Mouse (Mus musculus): ENCODE data around the gene Ascl1. TPM values are rescaled to one million over a fixed set of nuclear protein-coding genes. Genes with fewer than 3 reads are reported as not detected.

Gene Ascl1
- polyA plus RNA-seq, 1 experiment from 2014 or later = not detected

DNA sequence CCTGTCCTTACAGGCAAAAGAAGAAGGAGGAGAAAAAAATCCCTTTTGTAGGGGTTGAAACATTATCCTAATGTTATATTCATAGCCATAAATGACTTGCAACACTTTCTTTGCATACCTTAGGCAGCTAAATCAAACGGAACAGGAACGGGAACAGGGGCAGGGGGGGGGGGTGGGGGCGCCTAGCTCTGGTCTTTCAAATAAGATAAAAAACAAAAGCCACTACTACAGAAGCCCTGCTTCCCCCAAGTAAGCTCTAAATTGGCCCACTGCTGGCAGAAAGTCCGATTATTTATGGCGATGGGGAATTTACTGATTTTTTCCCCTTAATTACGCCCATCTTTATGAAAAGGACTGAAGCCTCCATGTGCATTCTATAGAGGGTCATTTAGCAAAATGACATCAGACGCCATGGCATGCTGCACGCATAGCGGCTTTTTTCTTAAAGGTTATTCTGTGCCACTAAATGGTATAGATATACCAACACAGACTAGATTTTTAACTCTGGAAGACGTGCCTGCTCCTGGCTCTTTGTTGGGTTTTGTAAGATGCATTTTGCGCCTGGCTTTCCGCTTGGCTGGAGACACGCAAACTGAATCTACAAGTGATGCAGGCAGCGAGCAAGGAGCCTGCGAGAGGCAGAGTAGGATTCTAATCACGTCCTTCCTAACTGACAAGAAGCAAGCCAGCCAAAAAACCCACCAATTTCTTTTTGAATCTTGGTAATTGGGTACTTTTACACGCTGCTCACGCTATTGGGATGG is 4.0 kb downstream of the Ascl1 start:
- 4% methylated on average over 18 of the region's 18 CpGs for WGBS (ENCODE audit: insufficient replicate concordance)
- H3K9me3 ChIP-seq (replicated peaks; ENCODE audit: control insufficient read depth, low read length) = no peaks in the 10 kb centered on the region
- H3K27me3 ChIP-seq (ENCODE audit: control insufficient read depth, insufficient read depth, low read depth, low read length) = peaks cover 95% of the 10 kb centered on the region
- H3K4me1 ChIP-seq (ENCODE audit: control insufficient read depth, low read depth, low read length) = no peaks in the 10 kb centered on the region
- H3K36me3 ChIP-seq (ENCODE audit: control insufficient read depth, insufficient read depth) = no peaks in the 10 kb centered on the region
- no peak overlapping the region for H3K27ac ChIP-seq (ENCODE audit: low read length)
- no peak for ATAC-seq (ENCODE audit: low read depth)
- no peak overlapping the region for H3K4me3 ChIP-seq (ENCODE audit: low read depth, low read length)
- no peak overlapping the region for H3K9ac ChIP-seq (ENCODE audit: low read depth, low read length)
- no peak overlapping the region for H3K4me2 ChIP-seq (ENCODE audit: low read depth, low read length)

DNA sequence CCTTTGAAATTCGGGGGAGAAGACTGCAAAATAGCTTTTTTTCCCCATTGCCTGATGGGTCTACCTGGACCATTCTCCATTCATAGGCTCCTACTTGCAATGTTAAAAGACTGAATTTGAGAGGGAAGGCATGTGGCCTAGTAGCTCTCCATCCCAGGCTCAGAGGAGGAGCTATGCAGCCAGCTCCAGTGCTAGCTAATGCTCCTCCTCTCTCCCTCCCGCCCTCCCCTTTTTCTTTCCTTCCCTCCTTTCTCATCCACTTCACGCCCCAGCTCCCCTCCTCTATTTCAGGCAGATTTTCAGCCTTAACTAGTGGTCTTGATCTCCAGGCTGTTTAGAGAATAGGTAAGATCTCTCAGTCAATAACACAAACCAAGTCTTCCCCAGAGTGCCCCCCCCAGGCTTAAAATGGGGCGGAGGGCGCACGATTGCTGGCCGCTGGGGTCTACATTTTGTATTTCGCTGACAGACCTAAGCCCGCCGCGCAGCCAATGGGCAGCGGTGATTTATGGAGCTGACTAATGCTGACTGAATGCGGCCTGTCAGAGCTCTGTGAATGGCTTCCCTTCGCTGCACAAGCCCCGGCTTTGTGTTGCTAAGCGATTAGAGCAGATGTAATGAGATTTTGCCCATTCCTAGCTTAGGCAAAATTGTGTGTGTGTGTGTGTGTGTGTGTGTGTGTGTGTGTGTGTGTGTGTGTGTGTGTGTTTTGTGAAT is 4.9 kb downstream of the Ascl1 start:
- Histone ChIP-seq H3K4me1 (ENCODE audit: control insufficient read depth, low read depth, low read length) (no peaks in the 10 kb centered on the region), H3K27ac (ENCODE audit: low read length) (no peak overlapping the region), H3K27me3 (ENCODE audit: control insufficient read depth, insufficient read depth, low read depth, low read length) (peaks cover 88% of the 10 kb centered on the region), H3K9ac (ENCODE audit: low read depth, low read length) (no peak overlapping the region), H3K36me3 (ENCODE audit: control insufficient read depth, insufficient read depth) (no peaks in the 10 kb centered on the region), H3K4me3 (ENCODE audit: low read depth, low read length) (no peak overlapping the region), H3K9me3 (replicated peaks; ENCODE audit: control insufficient read depth, low read length) (no peaks in the 10 kb centered on the region), H3K4me2 (ENCODE audit: low read depth, low read length) (no peak overlapping the region)
- whole genome bisulfite sequencing (ENCODE audit: insufficient replicate concordance) = 3% methylated on average over 16 of the region's 16 CpGs
- no peak for ATAC-seq (ENCODE audit: low read depth)

DNA sequence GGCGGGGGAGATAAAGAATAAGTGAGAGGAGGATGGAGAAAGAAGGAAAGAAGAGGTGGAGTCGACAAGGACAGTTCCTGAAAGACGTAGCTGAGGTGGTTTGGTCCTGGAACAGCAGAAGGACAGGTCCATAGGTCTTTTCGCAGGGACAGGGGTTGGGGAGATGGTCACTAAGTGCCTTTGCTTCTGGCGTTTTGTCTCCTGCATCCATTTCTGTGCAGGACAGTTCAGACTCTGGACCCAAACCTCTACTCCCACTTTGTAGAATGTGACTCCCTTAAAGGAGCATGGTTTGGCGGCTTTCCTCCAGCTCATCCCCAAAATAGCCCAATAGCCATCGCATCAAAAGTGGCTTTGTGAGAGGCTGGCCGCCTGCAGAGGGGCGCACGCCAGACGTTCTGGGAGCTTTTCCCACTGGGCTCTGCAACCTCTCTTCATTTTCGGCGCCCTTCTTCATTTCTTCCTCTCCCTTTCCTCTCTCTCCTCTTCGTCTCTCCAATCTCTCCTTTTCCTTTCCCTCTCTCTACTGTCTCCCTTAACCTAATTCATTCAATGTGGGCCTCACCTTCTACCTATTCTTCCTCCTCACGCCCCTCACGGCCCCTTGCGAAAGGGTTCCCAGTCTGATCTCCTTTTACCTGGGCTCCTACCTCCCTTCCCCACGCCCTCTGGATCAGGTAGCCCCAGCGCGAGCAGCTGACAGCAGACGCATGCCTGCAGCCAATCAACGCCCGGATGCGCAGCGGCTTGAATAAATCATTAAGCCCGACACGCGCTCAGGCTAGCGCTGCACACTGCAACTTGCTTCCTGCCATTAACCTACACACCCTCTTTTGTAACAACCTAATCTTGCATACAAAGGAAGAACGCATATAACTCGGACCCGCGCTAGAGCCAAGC is 7.5 kb downstream of the Ascl1 start:
- 2% methylated on average over 33 of the region's 33 CpGs for WGBS (ENCODE audit: insufficient replicate concordance)
- no peak overlapping the region for H3K4me2 ChIP-seq (ENCODE audit: low read depth, low read length)

GRCm38 (mm10) chr10:87484831-87485720 is 8.4 kb downstream of the Ascl1 start:
- ATAC-seq (ENCODE audit: low read depth) = no peak
- H3K4me3 ChIP-seq (ENCODE audit: low read depth, low read length) = no peak overlapping the region
- H3K27ac ChIP-seq (ENCODE audit: low read length) = no peak overlapping the region
- 2% methylated on average over 17 of the region's 17 CpGs for WGBS (ENCODE audit: insufficient replicate concordance)
- no peaks in the 10 kb centered on the region for H3K4me1 ChIP-seq (ENCODE audit: control insufficient read depth, low read depth, low read length)
- H3K9ac ChIP-seq (ENCODE audit: low read depth, low read length) = no peak overlapping the region
- H3K4me2 ChIP-seq (ENCODE audit: low read depth, low read length) = no peak overlapping the region
- H3K9me3 ChIP-seq (replicated peaks; ENCODE audit: control insufficient read depth, low read length) = no peaks in the 10 kb centered on the region
- peaks cover 54% of the 10 kb centered on the region for H3K27me3 ChIP-seq (ENCODE audit: control insufficient read depth, insufficient read depth, low read depth, low read length)
- H3K36me3 ChIP-seq (ENCODE audit: control insufficient read depth, insufficient read depth) = no peaks in the 10 kb centered on the region

More for the DNA sequence above, 7.5 kb downstream of the Ascl1 start:
- H3K36me3 ChIP-seq (ENCODE audit: control insufficient read depth, insufficient read depth) = no peaks in the 10 kb centered on the region
- H3K27me3 ChIP-seq (ENCODE audit: control insufficient read depth, insufficient read depth, low read depth, low read length) = peaks cover 63% of the 10 kb centered on the region
- no peak overlapping the region for H3K27ac ChIP-seq (ENCODE audit: low read length)
- H3K4me1 ChIP-seq (ENCODE audit: control insufficient read depth, low read depth, low read length) = no peaks in the 10 kb centered on the region
- H3K4me3 ChIP-seq (ENCODE audit: low read depth, low read length) = no peak overlapping the region
- peak; percentile 43; the same call in 1 of the 2 replicates for ATAC-seq (ENCODE audit: low read depth)
- H3K9ac ChIP-seq (ENCODE audit: low read depth, low read length) = no peak overlapping the region
- H3K9me3 ChIP-seq (replicated peaks; ENCODE audit: control insufficient read depth, low read length) = no peaks in the 10 kb centered on the region

GRCm38 (mm10) chr10:87477895-87478294 is 15.6 kb downstream of the Ascl1 start:
- H3K4me1 ChIP-seq (ENCODE audit: control insufficient read depth, low read depth, low read length) = no peaks in the 10 kb centered on the region
- no peak for ATAC-seq (ENCODE audit: low read depth)
- no peak overlapping the region for H3K4me2 ChIP-seq (ENCODE audit: low read depth, low read length)
- H3K9me3 ChIP-seq (replicated peaks; ENCODE audit: control insufficient read depth, low read length) = no peaks in the 10 kb centered on the region; the same call in 1 of the 2 replicates
- H3K27ac ChIP-seq (ENCODE audit: low read length) = no peak overlapping the region
- no peak overlapping the region for H3K9ac ChIP-seq (ENCODE audit: low read depth, low read length)
- no peaks in the 10 kb centered on the region for H3K27me3 ChIP-seq (ENCODE audit: control insufficient read depth, insufficient read depth, low read depth, low read length)
- WGBS (ENCODE audit: insufficient replicate concordance) = 39% methylated on average over 5 of the region's 5 CpGs
- H3K4me3 ChIP-seq (ENCODE audit: low read depth, low read length) = no peak overlapping the region
- no peaks in the 10 kb centered on the region for H3K36me3 ChIP-seq (ENCODE audit: control insufficient read depth, insufficient read depth)

DNA sequence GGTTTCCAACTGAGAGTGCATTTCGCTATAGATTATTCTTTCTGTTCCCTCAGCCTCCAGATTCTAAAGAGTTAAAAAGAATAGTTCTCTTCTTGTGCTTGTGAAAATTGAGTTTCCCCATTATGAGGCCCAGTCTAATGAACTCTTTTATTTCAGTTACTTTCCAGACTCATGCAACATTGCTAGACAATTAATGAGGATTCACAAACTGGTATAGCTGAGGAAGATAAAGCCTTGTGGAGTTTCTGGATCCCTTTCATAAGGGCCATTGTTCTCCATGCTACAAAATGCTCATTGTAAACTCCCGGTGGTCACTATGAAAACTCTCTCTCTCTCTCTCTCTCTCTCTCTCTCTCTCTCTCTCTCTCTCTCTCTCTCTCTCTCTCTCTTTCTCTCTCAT is 18.5 kb downstream of the Ascl1 start:
- Histone ChIP-seq H3K27ac (ENCODE audit: low read length) (no peak overlapping the region), H3K27me3 (ENCODE audit: control insufficient read depth, insufficient read depth, low read depth, low read length) (no peaks in the 10 kb centered on the region), H3K4me3 (ENCODE audit: low read depth, low read length) (no peak overlapping the region), H3K4me1 (ENCODE audit: control insufficient read depth, low read depth, low read length) (no peaks in the 10 kb centered on the region), H3K36me3 (ENCODE audit: control insufficient read depth, insufficient read depth) (no peaks in the 10 kb centered on the region), H3K4me2 (ENCODE audit: low read depth, low read length) (no peak overlapping the region), H3K9ac (ENCODE audit: low read depth, low read length) (no peak overlapping the region), H3K9me3 (replicated peaks; ENCODE audit: control insufficient read depth, low read length) (no peaks in the 10 kb centered on the region; the same call in 1 of the 2 replicates)
- ATAC-seq (ENCODE audit: low read depth) = no peak
- WGBS (ENCODE audit: insufficient replicate concordance) = 59% methylated on average over 2 of the region's 2 CpGs

- H3K4me1 ChIP-seq (ENCODE audit: control insufficient read depth, low read depth, low read length) = no peaks in the 10 kb centered on the region
- no peaks in the 10 kb centered on the region for H3K27me3 ChIP-seq (ENCODE audit: control insufficient read depth, insufficient read depth, low read depth, low read length)
- H3K4me2 ChIP-seq (ENCODE audit: low read depth, low read length) = no peak overlapping the region
- H3K36me3 ChIP-seq (ENCODE audit: control insufficient read depth, insufficient read depth) = no peaks in the 10 kb centered on the region
- no peak overlapping the region for H3K9ac ChIP-seq (ENCODE audit: low read depth, low read length)
- no peak overlapping the region for H3K4me3 ChIP-seq (ENCODE audit: low read depth, low read length)
- H3K27ac ChIP-seq (ENCODE audit: low read length) = no peak overlapping the region
- 69% methylated on average over 10 of the region's 10 CpGs for WGBS (ENCODE audit: insufficient replicate concordance)
- no peak for ATAC-seq (ENCODE audit: low read depth)
- no peaks in the 10 kb centered on the region; the same call in 1 of the 2 replicates for H3K9me3 ChIP-seq (replicated peaks; ENCODE audit: control insufficient read depth, low read length)
Measured at GRCm38 (mm10) chr10:87473475-87474131, 19.9 kb downstream of the Ascl1 start.

DNA sequence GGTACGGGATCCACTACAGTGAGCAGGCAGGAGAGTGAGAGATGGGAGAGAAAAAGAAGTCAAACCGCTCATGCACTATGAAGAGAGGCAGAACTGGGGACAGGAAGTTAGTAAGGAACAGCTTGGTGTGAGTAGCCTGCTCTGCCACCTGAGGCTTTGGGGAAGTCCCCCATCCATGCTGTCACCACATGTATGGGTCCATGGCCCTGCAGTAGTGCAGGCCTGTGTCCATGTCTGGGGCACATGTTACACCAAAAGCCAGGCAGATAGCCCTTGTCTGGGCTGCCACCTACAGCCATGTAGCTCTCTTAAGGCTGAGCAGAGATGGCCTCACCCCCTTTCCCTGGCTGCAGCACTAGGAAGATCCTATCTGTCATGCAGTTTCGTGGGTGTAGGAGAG is 42.7 kb downstream of the Ascl1 start:
- H3K27ac ChIP-seq (ENCODE audit: low read length) = no peak overlapping the region
- H3K4me3 ChIP-seq (ENCODE audit: low read depth, low read length) = no peak overlapping the region
- ATAC-seq (ENCODE audit: low read depth) = no peak
- 63% methylated on average over 3 of the region's 3 CpGs for WGBS (ENCODE audit: insufficient replicate concordance)
- H3K27me3 ChIP-seq (ENCODE audit: control insufficient read depth, insufficient read depth, low read depth, low read length) = no peaks in the 10 kb centered on the region
- no peak overlapping the region for H3K9ac ChIP-seq (ENCODE audit: low read depth, low read length)
- H3K9me3 ChIP-seq (replicated peaks; ENCODE audit: control insufficient read depth, low read length) = no peaks in the 10 kb centered on the region
- no peaks in the 10 kb centered on the region for H3K4me1 ChIP-seq (ENCODE audit: control insufficient read depth, low read depth, low read length)
- no peak overlapping the region for H3K4me2 ChIP-seq (ENCODE audit: low read depth, low read length)
- H3K36me3 ChIP-seq (ENCODE audit: control insufficient read depth, insufficient read depth) = no peaks in the 10 kb centered on the region

All from liver, embryonic 16.5 days (tissue).